ENCODE assay signal across 30 mouse cellular contexts in the genomic region with DNA sequence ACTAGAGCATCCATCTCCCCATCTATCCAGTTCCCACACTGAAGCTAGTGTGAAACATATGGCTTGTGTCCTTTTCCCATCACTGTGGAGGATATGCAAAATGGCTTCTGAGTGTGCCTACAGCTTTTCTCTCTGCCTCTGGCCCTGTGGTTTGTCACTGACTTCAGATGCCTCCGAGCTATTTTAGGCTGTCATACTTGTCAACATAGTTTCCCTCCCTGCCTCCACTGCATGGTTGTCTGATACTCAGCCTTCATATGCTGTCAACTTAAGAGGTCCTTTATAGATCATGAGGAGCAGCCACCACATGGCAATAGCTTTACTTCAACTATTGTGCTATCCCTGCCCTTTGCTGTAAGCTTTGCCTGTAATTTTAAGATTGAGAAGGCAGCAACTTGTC.
DNase-seq lines count a peak whose midpoint lies in the region; ATAC-seq and TF ChIP-seq lines count a peak whose summit lies in the region.
"Had no signal": no experiment of that assay in that cellular context is flagged by ENCODE, and none has a peak within 500 bp of the region (broad histone marks: within the 10 kb centered on the region; RNA-seq: fewer than 3 reads in every experiment).

No protein-coding gene starts in this region.

- ATAC-seq in heart, embryonic 12.5 days (ENCODE audit: insufficient number of reproducible peaks, low FRiP score) = peak; percentile 45; the same call in 1 of the 2 replicates
- ATAC-seq in heart, embryonic 15.5 days (replicated peaks; ENCODE audit: insufficient number of reproducible peaks, insufficient read depth, low FRiP score, low read depth) = 0 out of 2 replicates have a peak, but pooled peaks have one; percentile 43
- ATAC-seq: activated CD4-positive, CD25-positive, alpha-beta regulatory T cell, adult 4 months; CD4-positive, CD25-positive, alpha-beta regulatory T cell, adult 4 months; forebrain, embryonic 13.5 days; forebrain, embryonic 16.5 days; hindbrain, postnatal 0 days; inflammation-experienced regulatory T-cells, adult 6 months; intestine, embryonic 16.5 days had no signal

- no peak for TF ChIP-seq CTCF in CH12.LX (conservative IDR thresholded peaks at IDR 0.05 in 1 of 2, IDR thresholded peaks at IDR 0.05 in 1 of 2; ENCODE audit: low read depth in 2 of 2, low read length in 2 of 2)

- in situ Hi-C loops in CH12.LX (cut with MboI; ENCODE audit: low pct_ligation_motif_present, low pct_unique_long_range_greater_than_20kb, low sequenced_read_pairs) = no loop called here

- H3K4me2 ChIP-seq in heart, embryonic 12.5 days = peak overlapping the region; percentile 5; the same call in 1 of the 2 replicates
- H3K4me2 ChIP-seq in heart, embryonic 15.5 days = no peak overlapping the region
- H3K4me2 ChIP-seq in CH12.LX (ENCODE audit: insufficient read depth, low read depth, poor library complexity, severe bottlenecking) = peak overlapping the region; percentile 98
- H3K4me2 ChIP-seq: embryonic facial prominence, embryonic 13.5 days; forebrain, embryonic 13.5 days; hindbrain, embryonic 14.5 days had no signal

- H3K79me2 ChIP-seq in CH12.LX (replicated peaks; ENCODE audit: control insufficient read depth, extremely low read depth, insufficient read depth, poor library complexity, severe bottlenecking) = peaks cover 2% of the 10 kb centered on the region; the same call in 1 of the 2 replicates

- dilution Hi-C loops in CH12.LX (cut with MboI; ENCODE audit: extremely low pct_ligation_motif_present, extremely low pct_unique_long_range_greater_than_20kb, low sequenced_read_pairs) = no loop called here

- no peaks in the 10 kb centered on the region for H3K9me3 ChIP-seq in heart, embryonic 12.5 days (replicated peaks)
- H3K9me3 ChIP-seq in heart, embryonic 15.5 days (replicated peaks) = no peaks in the 10 kb centered on the region
- peaks cover under 1% of the 10 kb centered on the region for H3K9me3 ChIP-seq in CH12.LX (replicated peaks; ENCODE audit: low read length)
- H3K9me3 ChIP-seq: embryonic facial prominence, embryonic 10.5 days; embryonic facial prominence, embryonic 13.5 days; forebrain, embryonic 13.5 days had no signal

- DNase-seq in heart, postnatal 25 days (ENCODE audit: low spot score) = no peak
- no peak for DNase-seq in heart, adult 9 months (ENCODE audit: low spot score in 2 of 2)
- DNase-seq in CH12.LX (ENCODE audit: extremely low read depth) = peak; percentile 78
- peak; percentile 7 for DNase-seq in brain, adult 2 months (ENCODE audit: low read depth, low spot score)
- DNase-seq in thymus, adult 18-20 months = no peak
- DNase-seq: adrenal gland, adult 8-10 months; adrenal gland, postnatal 25 days; cerebellum, adult 2 months; cerebellum, adult 9-11 months; cerebellum, postnatal 25 days; embryo, embryonic 11 days; gastrocnemius, postnatal 10 days; gastrocnemius, postnatal 36 days; heart, adult 2 months; heart, postnatal 36 days; kidney, adult 18-20 months; kidney, adult 9 months had no signal

- intact Hi-C loops in heart, postnatal 25 days (cut with DNase I) = no loop called here

- no peaks in the 10 kb centered on the region for H3K27me3 ChIP-seq in heart, embryonic 12.5 days (replicated peaks)
- H3K27me3 ChIP-seq in heart, embryonic 15.5 days = no peaks in the 10 kb centered on the region
- no peaks in the 10 kb centered on the region for H3K27me3 ChIP-seq in CH12.LX (replicated peaks)
- H3K27me3 ChIP-seq: embryonic facial prominence, embryonic 13.5 days; forebrain, embryonic 13.5 days had no signal

- H3K36me3 ChIP-seq in heart, embryonic 12.5 days = no peaks in the 10 kb centered on the region
- H3K36me3 ChIP-seq in heart, embryonic 15.5 days = no peaks in the 10 kb centered on the region
- peaks cover 0 to 13% of the 10 kb centered on the region in 2 experiments for H3K36me3 ChIP-seq in CH12.LX (replicated peaks in 1 of 2; ENCODE audit: control insufficient read depth in 1 of 2, insufficient read depth in 1 of 2, low read length in 1 of 2)
- H3K36me3 ChIP-seq: embryonic facial prominence, embryonic 10.5 days; embryonic facial prominence, embryonic 13.5 days had no signal

- no peak for TF ChIP-seq RAD21 in CH12.LX (IDR thresholded peaks at IDR 0.05; ENCODE audit: low read depth, low read length)

- peaks cover 12% of the 10 kb centered on the region for H3K4me1 ChIP-seq in heart, embryonic 12.5 days (replicated peaks)
- H3K4me1 ChIP-seq in heart, embryonic 15.5 days (replicated peaks) = peaks cover 10% of the 10 kb centered on the region
- peaks cover 16 to 53% of the 10 kb centered on the region in 2 experiments for H3K4me1 ChIP-seq in CH12.LX (ENCODE audit: control insufficient read depth in 1 of 2, insufficient read depth in 2 of 2)
- H3K4me1 ChIP-seq: forebrain, embryonic 13.5 days had no signal

- H3K4me3 ChIP-seq in heart, embryonic 12.5 days = no peak overlapping the region
- no peak overlapping the region for H3K4me3 ChIP-seq in heart, embryonic 15.5 days
- H3K4me3 ChIP-seq in CH12.LX (replicated peaks in 1 of 3; ENCODE audit: low read depth in 2 of 3, low read length in 2 of 3, poor library complexity in 1 of 3) = peak overlapping the region; percentile 37 to 64 (median 62)
- H3K4me3 ChIP-seq: embryonic facial prominence, embryonic 10.5 days; embryonic facial prominence, embryonic 13.5 days; erythroblast, embryonic 14.5 days; forebrain, embryonic 13.5 days; heart, adult 2 months had no signal

- 34% methylated on average over 1 of the region's 1 CpGs for WGBS in heart, embryonic 12.5 days
- 34% methylated on average over 1 of the region's 1 CpGs for WGBS in heart, embryonic 15.5 days

- H3K27ac ChIP-seq in heart, embryonic 12.5 days (ENCODE audit: poor library complexity, severe bottlenecking) = no peak overlapping the region
- H3K27ac ChIP-seq in heart, embryonic 15.5 days = no peak overlapping the region
- peak overlapping the region; percentile 77 for H3K27ac ChIP-seq in CH12.LX (ENCODE audit: insufficient read depth, low read depth)
- H3K27ac ChIP-seq: embryonic facial prominence, embryonic 13.5 days; forebrain, embryonic 13.5 days; heart, adult 2 months; hindbrain, embryonic 14.5 days; hindbrain, postnatal 0 days had no signal

- no peak overlapping the region for H3K9ac ChIP-seq in heart, embryonic 12.5 days
- no peak overlapping the region for H3K9ac ChIP-seq in heart, embryonic 15.5 days
- H3K9ac ChIP-seq in CH12.LX (ENCODE audit: insufficient read depth, low read depth) = peak overlapping the region; percentile 69
- H3K9ac ChIP-seq: embryonic facial prominence, embryonic 13.5 days; forebrain, embryonic 13.5 days; hindbrain, embryonic 14.5 days had no signal

- TF ChIP-seq EP300 in CH12.LX (IDR thresholded peaks at IDR 0.05; ENCODE audit: low read length) = no peak

- TF ChIP-seq POLR2A in CH12.LX (IDR thresholded peaks at IDR 0.05; ENCODE audit: low read depth, low read length) = no peak

TF ChIP-seq in CH12.LX, 34 proteins besides CTCF, POLR2A, EP300 and RAD21:
- peak; percentile 57; the same call in 1 of the 2 replicates for TF ChIP-seq TBP (conservative IDR thresholded peaks at IDR 0.05; ENCODE audit: low read depth, low read length)
- peak; percentile 52; the same call in 1 of the 2 replicates for TF ChIP-seq MYC (IDR thresholded peaks at IDR 0.05; ENCODE audit: low read depth, low read length)
- TF ChIP-seq ETS1 (conservative IDR thresholded peaks at IDR 0.05; ENCODE audit: low read depth, low read length) = peak; percentile 39; the same call in 1 of the 2 replicates
- no peak for TF ChIP-seq SIN3A (IDR thresholded peaks at IDR 0.05; ENCODE audit: low read length)
- TF ChIP-seq MEF2A (IDR thresholded peaks at IDR 0.05; ENCODE audit: borderline replicate concordance, low read depth, low read length) = peak; percentile 94
- TF ChIP-seq MXI1 (IDR thresholded peaks at IDR 0.05; ENCODE audit: low read depth, low read length) = peak; percentile 29; the same call in 1 of the 2 replicates

Comparison
In these comparisons a context has a peak if more than half of its experiments do, and no peak if none do; other contexts are left out.
1. H3K4me3 ChIP-seq: peak in CH12.LX (3 of 3); none in heart, embryonic 12.5 days (single experiment) and heart, embryonic 15.5 days (single experiment).
2. DNase-seq: peak in CH12.LX (single experiment) and brain, adult 2 months (single experiment); none in heart, postnatal 25 days (single experiment), heart, adult 9 months (0 of 2) and thymus, adult 18-20 months (0 of 2).